Mouse (Mus musculus) hindbrain, embryonic 13.5 days (tissue): ENCODE results near the gene Angel1. TPM values are rescaled to one million over a fixed set of nuclear protein-coding genes. Genes with fewer than 3 reads are reported as not detected.

Experiments used
- ATAC-seq: fragments of 200-750 bp; cut with Nextera tagmentation; 2 replicates; pipeline ENCODE4 v1.8.0; 2017; ENCODE audit warnings: moderate TSS enrichment; ENCODE audit not compliant: low FRiP score
- H3K27ac ChIP-seq: fragments of 300-500 bp; sonication (generic); 2 replicates; pipeline ENCODE4 v1.5.1; 2015; ENCODE audit warnings: inconsistent platforms, mild to moderate bottlenecking, moderate library complexity
- H3K27me3 ChIP-seq: fragments of 300-500 bp; sonication (generic); 2 replicates; pipeline ENCODE4 v1.6.1; 2015; ENCODE audit warnings: mild to moderate bottlenecking, inconsistent platforms
- H3K36me3 ChIP-seq: fragments of 300-500 bp; sonication (generic); 2 replicates; pipeline ENCODE4 v1.6.1; 2015; ENCODE audit warnings: mild to moderate bottlenecking, inconsistent platforms
- H3K4me1 ChIP-seq: fragments of 300-500 bp; sonication (generic); replicated peaks from 2 replicates; pipeline ENCODE4 v1.6.1; 2015; ENCODE audit warnings: inconsistent platforms
- H3K4me2 ChIP-seq: fragments of 300-500 bp; sonication (generic); 2 replicates; pipeline ENCODE4 v1.6.1; 2015; ENCODE audit warnings: inconsistent platforms, mild to moderate bottlenecking, moderate library complexity
- H3K4me3 ChIP-seq: fragments of 300-500 bp; sonication (generic); 2 replicates; pipeline ENCODE4 v1.5.1; 2015; ENCODE audit warnings: mild to moderate bottlenecking, inconsistent platforms
- H3K9ac ChIP-seq: fragments of 300-500 bp; sonication (generic); 2 replicates; pipeline ENCODE4 v1.6.1; 2015; ENCODE audit warnings: mild to moderate bottlenecking, inconsistent platforms
- H3K9me3 ChIP-seq: fragments of 300-500 bp; sonication (generic); 2 replicates; pipeline ENCODE4 v1.6.1; 2016; ENCODE audit warnings: inconsistent platforms
- WGBS: fragments of 180-500 bp; shearing (Covaris S2); methylation state at CpG from one replicate; pipeline ENCODE4 v1.1.7; 2015; 5-methylcytosine and 5-hydroxymethylcytosine counted together
- polyA plus RNA-seq: library from polyadenylated mRNA; unstranded; fragments of >200 nt; fragmentation: Nextera tagmentation; extraction: Ambion mirVana; gene quantifications from 2 replicates; pipeline ENCODE4 v1.2.1, GENCODE M21; 2015

Gene Angel1
- polyA plus RNA-seq, 1 experiment from 2014 or later, result 12.6 TPM

DNA sequence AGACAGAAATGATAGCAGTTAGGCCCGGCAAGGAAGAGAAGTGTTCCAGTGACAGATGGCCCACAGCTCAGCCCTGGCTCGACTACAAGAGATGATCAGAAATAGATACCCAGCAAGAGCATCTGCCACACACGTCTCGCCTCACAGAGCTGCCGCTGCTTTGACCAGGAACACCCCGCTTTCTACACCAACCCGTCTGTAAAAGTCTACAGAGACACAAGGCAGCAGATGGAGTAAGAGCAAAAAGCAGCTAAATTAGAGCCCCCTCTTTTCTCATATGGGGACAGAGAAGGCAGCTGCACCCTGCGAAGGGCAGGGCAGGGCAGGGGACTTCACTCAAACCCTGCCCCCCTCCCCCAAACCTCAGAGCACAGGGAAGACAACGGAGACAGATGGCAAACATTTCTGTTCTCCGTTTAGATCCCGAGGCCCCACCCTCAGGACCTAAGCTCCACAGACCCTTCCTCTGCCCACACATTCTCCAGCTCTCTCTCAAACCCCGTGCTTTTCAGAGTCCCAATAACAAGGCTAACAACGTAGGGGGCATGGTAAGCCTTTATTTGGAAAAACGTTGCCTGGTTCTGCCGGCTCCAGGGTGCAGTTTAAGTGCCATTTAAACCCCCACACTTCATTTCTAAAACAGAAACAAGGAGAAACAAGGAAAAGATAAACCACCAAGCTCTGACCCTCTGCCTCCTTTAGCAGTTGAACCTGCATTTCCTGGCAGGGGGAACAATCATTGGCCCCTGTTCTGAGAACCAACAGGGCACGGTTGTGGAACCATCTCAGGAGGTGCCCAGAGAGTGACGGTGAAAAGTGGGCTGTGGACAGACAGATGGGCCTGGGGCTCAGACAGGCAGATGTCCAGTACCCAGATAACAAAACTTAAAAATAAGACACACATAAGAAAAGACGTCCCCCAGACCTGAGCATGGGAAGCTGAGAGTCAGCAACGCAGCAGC, 26.0 kb downstream of the Angel1 start:
- peak; percentile 63 for ATAC-seq
- H3K9ac ChIP-seq, result peak overlapping the region; percentile 52

DNA sequence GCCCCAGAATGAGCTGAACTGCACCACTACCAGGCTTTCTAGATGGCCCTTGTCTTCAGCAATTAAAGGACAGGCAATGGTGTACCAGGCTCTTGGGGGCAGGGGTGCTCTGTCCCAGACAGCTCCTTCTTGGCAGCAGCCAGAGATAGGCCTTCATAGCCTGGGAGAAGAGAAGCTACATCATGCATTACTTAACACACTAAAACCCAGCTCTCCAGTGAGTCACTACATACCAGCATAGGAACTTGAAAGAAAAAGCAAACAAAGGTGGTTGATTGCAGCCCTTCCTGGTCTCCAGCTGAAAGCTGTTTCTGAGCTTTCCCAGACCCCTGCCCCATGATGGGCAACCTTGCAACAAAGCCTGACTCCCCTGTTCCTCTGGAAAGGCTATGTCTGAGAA, 27.7 kb downstream of the Angel1 start:
- Histone ChIP-seq H3K4me2 (no peak overlapping the region), H3K36me3 (peaks cover 48% of the 10 kb centered on the region), H3K9ac (no peak overlapping the region), H3K4me3 (no peak overlapping the region), H3K27me3 (no peaks in the 10 kb centered on the region), H3K4me1 (peaks cover 40% of the 10 kb centered on the region), H3K9me3 (no peaks in the 10 kb centered on the region), H3K27ac (peak overlapping the region; percentile 85)
- ATAC-seq, result no peak

More for the DNA sequence above, 26.0 kb downstream of the Angel1 start:
- no peaks in the 10 kb centered on the region for H3K9me3 ChIP-seq
- peaks cover 40% of the 10 kb centered on the region for H3K4me1 ChIP-seq
- H3K36me3 ChIP-seq, result peaks cover 42% of the 10 kb centered on the region
- peak overlapping the region; percentile 85 for H3K27ac ChIP-seq
- H3K27me3 ChIP-seq, result no peaks in the 10 kb centered on the region
- H3K4me3 ChIP-seq, result no peak overlapping the region
- WGBS, result 22% methylated on average over 19 of the region's 19 CpGs
- H3K4me2 ChIP-seq, result no peak overlapping the region

DNA sequence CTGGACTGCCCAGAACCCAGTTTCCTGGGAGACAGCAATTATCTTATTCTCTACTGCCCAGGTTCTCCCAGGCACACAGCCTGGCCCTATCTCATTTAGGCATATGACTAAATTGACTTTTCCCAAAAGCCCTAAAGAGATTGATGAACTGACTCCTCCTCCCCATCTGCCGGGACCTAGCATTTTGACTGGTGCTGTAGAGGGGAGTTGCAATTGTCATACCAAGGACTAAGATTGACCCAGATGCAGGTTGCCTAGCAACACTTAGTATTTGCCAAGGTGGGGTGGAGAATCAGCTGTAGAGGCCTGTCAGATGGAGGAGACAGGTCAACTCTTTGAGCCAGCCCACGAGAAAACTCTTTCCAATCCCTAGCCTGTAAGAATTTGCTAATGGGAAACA, 28.3 kb downstream of the Angel1 start:
- no peak overlapping the region; the same call in 1 of the 2 replicates for H3K27ac ChIP-seq
- H3K27me3 ChIP-seq, result no peaks in the 10 kb centered on the region
- WGBS, result 31% methylated on average over 2 of the region's 2 CpGs
- H3K9me3 ChIP-seq, result no peaks in the 10 kb centered on the region
- H3K36me3 ChIP-seq, result peaks cover 49% of the 10 kb centered on the region
- no peak overlapping the region for H3K4me2 ChIP-seq
- no peak for ATAC-seq
- H3K9ac ChIP-seq, result no peak overlapping the region
- peaks cover 40% of the 10 kb centered on the region for H3K4me1 ChIP-seq
- no peak overlapping the region for H3K4me3 ChIP-seq

DNA sequence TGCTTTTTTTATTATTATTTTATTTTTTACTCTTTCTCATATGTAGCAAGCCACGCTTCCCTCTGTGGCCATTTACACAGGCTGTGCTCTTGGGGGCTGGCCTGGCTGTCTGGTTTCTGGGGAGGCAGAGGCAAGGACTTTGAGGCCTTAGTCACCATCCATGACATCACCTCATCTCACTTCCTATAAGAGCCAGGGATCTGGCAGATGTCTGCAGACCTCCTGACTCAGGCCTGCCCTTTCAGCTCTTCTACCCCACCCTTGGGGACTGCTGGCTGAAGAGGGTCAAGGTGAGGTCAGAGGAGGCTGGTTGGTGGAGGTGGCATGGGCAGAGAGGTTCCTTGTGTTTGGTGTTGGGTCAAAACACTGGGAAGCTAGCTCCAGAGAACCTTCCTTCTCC, 31.8 kb downstream of the Angel1 start:
- peaks cover 77% of the 10 kb centered on the region for H3K36me3 ChIP-seq
- 89% methylated on average over 1 of the region's 1 CpGs for whole genome bisulfite sequencing
- H3K9ac ChIP-seq, result no peak overlapping the region
- no peak overlapping the region for H3K4me3 ChIP-seq
- H3K27me3 ChIP-seq, result no peaks in the 10 kb centered on the region
- H3K4me2 ChIP-seq, result no peak overlapping the region
- H3K9me3 ChIP-seq, result no peaks in the 10 kb centered on the region
- H3K27ac ChIP-seq, result no peak overlapping the region
- no peak for ATAC-seq
- H3K4me1 ChIP-seq, result peaks cover 18% of the 10 kb centered on the region

DNA sequence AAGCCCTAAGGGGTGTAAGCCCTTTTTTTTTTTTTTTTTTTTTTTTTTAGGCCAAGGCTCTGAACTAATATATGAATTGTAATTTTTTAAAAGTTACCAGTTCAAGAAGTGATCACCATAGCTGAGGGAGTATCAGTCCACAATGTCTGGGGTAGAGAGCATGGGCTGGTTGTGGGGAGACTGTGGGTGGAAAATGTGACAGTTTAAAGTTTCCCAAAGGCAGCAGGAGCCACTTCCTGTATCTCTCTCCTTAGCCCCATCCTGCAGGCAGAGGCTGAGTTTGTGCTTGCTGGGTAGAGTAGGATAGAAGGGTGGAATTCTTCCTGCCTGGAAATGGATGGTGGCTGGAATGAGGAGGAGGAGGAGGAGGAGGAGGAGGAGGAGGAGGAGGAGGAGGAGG, 32.9 kb downstream of the Angel1 start:
- peaks cover 87% of the 10 kb centered on the region for H3K36me3 ChIP-seq
- no peak overlapping the region for H3K4me3 ChIP-seq
- ATAC-seq, result no peak

DNA sequence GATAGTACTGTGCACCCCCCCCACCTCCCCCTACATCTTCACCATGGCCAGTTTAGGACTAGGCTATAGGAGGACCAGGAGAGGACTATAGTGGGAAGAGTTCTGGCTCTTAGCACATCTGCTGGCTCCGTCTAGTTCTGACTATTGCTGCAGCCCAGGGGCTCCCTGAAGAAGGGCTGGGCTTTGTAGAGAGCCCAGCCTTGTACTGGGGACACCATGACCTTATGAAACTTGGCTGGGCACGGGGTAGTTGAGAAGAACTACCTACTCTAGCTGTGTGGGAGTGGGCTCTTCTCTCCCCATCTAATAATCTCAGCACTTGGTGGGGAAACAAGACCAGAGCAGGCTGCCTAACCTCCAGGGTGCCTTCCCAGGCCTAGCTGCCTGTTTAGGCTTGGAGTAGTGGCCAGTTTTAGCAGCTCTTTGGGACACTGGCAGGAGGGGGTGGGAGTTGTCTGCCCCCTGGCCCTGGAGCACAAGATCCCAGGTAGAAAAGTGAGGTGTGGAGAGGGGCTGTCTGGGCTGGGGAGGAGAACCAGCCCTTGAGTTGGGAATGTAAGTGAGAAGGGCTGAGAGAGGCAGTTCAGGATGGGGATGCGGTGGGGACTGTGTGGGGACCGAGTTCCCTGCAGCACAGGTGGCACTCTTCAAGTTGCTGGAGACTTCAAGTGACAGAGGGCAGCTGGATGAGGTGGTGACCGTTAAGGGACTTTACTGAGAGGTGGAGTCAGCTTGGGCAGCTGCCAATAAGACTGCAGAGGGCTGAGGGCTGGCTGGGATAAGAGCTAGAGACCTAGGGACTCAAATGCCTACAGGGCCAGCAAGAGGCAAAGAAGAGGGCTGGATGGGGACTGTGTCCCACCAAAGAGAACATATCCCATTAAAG, 33.5 kb downstream of the Angel1 start:
- 81% methylated on average over 5 of the region's 5 CpGs for WGBS
- H3K4me2 ChIP-seq, result no peak overlapping the region
- H3K36me3 ChIP-seq, result peaks cover 94% of the 10 kb centered on the region
- no peak for ATAC-seq
- H3K27ac ChIP-seq, result peak overlapping the region; percentile 15; the same call in 1 of the 2 replicates
- H3K4me3 ChIP-seq, result no peak overlapping the region
- H3K9me3 ChIP-seq, result no peaks in the 10 kb centered on the region
- H3K27me3 ChIP-seq, result no peaks in the 10 kb centered on the region
- H3K4me1 ChIP-seq, result peaks cover 1% of the 10 kb centered on the region
- no peak overlapping the region for H3K9ac ChIP-seq

More for the DNA sequence above, 32.9 kb downstream of the Angel1 start:
- no peak overlapping the region for H3K4me2 ChIP-seq
- H3K4me1 ChIP-seq, result peaks cover 8% of the 10 kb centered on the region
- no peak overlapping the region for H3K9ac ChIP-seq
- H3K27ac ChIP-seq, result no peak overlapping the region
- no peaks in the 10 kb centered on the region for H3K9me3 ChIP-seq
- no peaks in the 10 kb centered on the region for H3K27me3 ChIP-seq

DNA sequence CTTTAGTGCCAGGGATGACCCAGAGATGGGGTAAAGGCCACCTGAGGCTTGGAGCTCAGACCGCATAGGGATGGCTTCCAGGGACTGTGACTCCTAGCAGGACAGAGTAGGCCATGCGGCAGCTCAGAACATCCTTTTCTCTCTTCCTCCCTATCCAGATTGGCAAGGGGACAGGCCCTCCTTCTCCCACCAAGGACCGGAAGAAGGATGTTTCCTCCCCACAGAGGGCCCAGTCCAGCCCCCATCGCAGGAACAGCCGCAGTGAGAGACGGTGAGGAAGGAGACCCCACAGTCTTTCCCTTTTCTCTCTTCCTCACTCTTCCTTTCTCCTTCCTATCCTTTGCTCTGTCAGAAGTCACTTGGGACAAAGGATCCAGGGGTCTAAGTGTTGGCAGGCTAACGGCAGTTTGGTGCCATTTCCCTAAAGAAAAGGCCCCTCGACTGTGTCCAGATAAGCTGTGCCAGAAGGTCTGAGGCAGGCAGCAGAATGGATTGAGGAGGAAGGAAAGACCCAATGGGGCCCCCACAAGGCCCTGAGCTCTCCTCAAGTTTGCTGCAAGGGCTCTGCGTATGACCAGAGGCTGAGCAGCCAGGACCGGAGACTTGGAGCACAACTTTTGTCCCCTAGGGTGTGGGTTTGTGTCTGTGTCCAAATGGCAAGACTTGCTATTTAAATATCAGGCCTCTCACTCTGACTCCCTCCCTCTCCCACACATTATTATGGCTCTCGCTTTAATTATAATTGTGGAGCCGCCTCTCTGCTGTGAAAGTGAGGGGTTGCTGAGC, 35.4 kb downstream of the Angel1 start:
- Histone ChIP-seq H3K27ac (no peak overlapping the region), H3K27me3 (no peaks in the 10 kb centered on the region), H3K36me3 (peaks cover 97% of the 10 kb centered on the region)

DNA sequence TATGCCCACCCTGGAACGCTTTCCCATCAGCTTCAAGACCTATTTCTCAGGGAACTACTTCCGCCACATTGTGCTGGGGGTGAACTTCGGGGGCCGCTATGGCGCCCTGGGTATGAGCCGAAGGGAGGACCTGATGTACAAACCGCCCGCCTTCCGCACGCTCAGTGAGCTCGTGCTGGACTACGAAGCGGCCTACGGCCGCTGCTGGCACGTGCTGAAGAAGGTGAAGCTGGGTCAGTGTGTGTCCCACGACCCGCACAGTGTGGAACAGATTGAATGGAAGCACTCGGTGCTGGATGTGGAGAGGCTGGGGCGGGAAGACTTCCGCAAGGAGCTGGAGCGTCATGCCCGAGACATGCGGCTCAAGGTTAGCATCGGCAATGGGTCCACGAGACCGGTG, 37.3 kb downstream of the Angel1 start:
- WGBS, result 95% methylated on average over 27 of the region's 27 CpGs

More for the DNA sequence above, 35.4 kb downstream of the Angel1 start:
- WGBS, result 78% methylated on average over 12 of the region's 12 CpGs
- Histone ChIP-seq H3K4me3 (no peak overlapping the region), H3K9me3 (no peaks in the 10 kb centered on the region), H3K4me1 (peaks cover 13% of the 10 kb centered on the region), H3K4me2 (no peak overlapping the region), H3K9ac (no peak overlapping the region)
- ATAC-seq, result no peak

DNA sequence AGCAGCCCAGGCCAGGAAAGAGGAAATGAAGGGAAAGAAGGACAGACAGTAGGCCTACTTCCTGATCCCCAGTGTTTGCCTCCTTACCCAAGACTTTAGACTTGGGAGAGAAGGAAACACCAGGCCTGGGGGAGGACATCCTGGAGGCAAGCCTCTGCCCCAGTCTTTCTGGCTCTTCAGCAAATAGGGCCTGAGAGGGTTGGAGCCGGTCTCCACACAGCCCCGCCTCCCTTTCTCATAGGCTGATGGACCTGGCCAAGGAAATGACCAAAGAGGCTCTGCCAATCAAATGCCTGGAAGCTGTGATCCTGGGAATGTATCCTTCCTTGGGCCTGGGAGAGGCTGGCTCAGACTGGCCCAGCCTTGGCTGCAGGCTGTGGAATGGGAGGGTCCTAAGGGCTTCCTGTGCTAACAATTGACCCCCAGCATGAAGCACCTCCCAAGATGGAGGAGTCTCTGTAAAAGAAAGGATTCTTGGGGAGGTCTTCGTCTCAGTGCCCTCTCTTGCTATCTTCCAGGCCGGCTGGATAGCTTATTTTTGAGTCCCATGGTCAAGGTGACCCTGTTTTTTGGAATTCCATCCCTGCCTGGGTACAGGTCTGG, 38.2 kb downstream of the Angel1 start:
- Histone ChIP-seq H3K27ac (peak overlapping the region; percentile 9; the same call in 1 of the 2 replicates), H3K9ac (no peak overlapping the region), H3K9me3 (no peaks in the 10 kb centered on the region), H3K27me3 (no peaks in the 10 kb centered on the region), H3K4me3 (no peak overlapping the region), H3K4me2 (no peak overlapping the region), H3K36me3 (peaks cover 75% of the 10 kb centered on the region), H3K4me1 (peaks cover 40% of the 10 kb centered on the region)
- 81% methylated on average over 4 of the region's 4 CpGs for WGBS
- no peak for ATAC-seq

More for the DNA sequence above, 37.3 kb downstream of the Angel1 start:
- H3K36me3 ChIP-seq, result peaks cover 81% of the 10 kb centered on the region
- H3K9me3 ChIP-seq, result no peaks in the 10 kb centered on the region
- H3K4me3 ChIP-seq, result no peak overlapping the region
- no peak overlapping the region for H3K9ac ChIP-seq
- ATAC-seq, result no peak
- H3K4me2 ChIP-seq, result no peak overlapping the region
- H3K4me1 ChIP-seq, result peaks cover 32% of the 10 kb centered on the region
- no peaks in the 10 kb centered on the region for H3K27me3 ChIP-seq
- H3K27ac ChIP-seq, result no peak overlapping the region

DNA sequence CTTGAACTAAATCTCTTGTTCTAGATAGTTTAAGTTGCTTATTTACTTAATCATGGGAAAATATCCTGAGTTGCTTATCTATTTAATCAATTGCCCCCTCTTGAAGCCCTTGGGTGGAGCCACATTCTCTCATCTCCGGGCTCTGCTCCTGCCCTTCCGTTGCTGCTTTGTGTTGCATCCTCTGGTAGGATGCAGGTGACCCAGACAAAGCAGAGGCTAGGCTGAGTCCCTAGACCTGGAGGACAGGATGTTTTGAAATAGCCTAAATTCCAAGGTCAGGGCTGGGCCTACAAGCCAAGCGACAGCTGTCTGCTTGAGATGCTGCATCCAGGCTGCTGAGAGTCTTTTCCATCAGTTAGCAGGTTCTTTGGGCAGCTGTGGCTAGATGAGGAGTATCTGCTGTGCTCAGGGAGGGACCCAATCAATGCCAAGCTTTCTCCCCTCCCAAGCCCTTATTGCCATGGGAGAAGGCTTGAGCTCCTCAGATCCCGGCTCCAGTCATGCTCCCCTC, 38.8 kb downstream of the Angel1 start:
- 80% methylated on average over 4 of the region's 4 CpGs for WGBS
- no peak for ATAC-seq
- Histone ChIP-seq H3K36me3 (peaks cover 74% of the 10 kb centered on the region), H3K9ac (no peak overlapping the region), H3K4me2 (no peak overlapping the region), H3K27ac (peak overlapping the region; percentile 8; the same call in 1 of the 2 replicates), H3K9me3 (no peaks in the 10 kb centered on the region), H3K4me3 (no peak overlapping the region), H3K27me3 (no peaks in the 10 kb centered on the region), H3K4me1 (peaks cover 46% of the 10 kb centered on the region)

DNA sequence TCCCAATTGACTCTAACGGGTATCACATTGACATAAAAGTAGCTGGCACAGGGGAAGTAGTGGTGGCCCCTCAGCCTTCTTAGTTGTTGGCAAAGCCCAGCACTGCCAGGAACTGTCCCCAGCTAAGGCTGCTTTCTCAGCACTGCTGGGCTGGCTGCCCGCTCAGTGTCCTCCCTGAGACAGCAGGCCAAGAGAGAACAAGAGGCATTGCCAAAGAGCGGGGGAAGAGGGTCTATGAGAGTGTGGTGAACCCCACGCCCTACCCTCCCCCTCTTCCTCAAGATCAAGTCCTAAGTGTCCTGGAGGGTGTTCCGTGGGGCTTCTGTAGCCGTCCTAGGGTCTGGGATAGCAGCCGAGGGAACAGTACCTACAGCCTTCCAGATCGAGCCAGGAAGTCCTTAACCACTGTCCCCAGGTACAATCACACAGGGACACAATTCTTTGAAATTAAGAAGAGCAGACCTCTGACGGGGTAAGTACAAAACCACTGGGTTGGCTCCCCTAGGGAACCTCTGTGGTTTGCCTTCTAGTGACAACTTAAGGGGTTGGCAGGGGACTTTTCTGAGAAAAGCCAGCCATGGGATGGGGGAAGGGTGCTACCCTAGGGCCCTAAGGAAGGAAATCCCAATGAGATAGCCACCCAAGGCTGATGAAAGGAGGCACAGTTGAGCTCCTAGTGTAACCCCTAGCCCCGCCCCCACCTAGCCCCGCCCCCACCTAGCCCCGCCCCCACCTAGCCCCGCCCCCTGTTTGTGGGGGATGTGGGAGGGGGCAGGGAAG, 39.5 kb downstream of the Angel1 start:
- Histone ChIP-seq H3K4me2 (no peak overlapping the region), H3K36me3 (peaks cover 67% of the 10 kb centered on the region), H3K27ac (peak overlapping the region; percentile 13; the same call in 1 of the 2 replicates), H3K4me1 (peaks cover 53% of the 10 kb centered on the region), H3K9ac (no peak overlapping the region), H3K4me3 (no peak overlapping the region), H3K27me3 (no peaks in the 10 kb centered on the region), H3K9me3 (no peaks in the 10 kb centered on the region)
- ATAC-seq, result no peak
- 68% methylated on average over 13 of the region's 13 CpGs for WGBS
